Mouse (Mus musculus) bone marrow macrophage, adult 2 months (primary cell): ENCODE measurements around the gene Trim40.

Source experiments
- CTCF ChIP-seq: IDR thresholded peaks from 2 replicates; pipeline ENCODE4 v1.5.1; 2012; ENCODE audit warnings: low read depth, mild to moderate bottlenecking, low read length, moderate library complexity
- POLR2A ChIP-seq: IDR thresholded peaks from 2 replicates; pipeline ENCODE4 v1.6.1; 2012; ENCODE audit warnings: mild to moderate bottlenecking, low read depth, low read length, borderline replicate concordance

- no peak for TF ChIP-seq POLR2A
- peak; percentile 98 for TF ChIP-seq CTCF
These were observed 25.2 kb upstream of the Trim40 start for GRCm38 (mm10) chr17:36915076-36915475.
